Mouse (Mus musculus) liver, adult 2 months (tissue): ENCODE measurements at regions not wholly inside any gene's neighbourhood (a gene's known extent, or its start where the extent isn't known, plus 50 kb on each side); places are given as distances from the start of the nearest gene placed in this dataset.

Experiments
- DNase-seq: peaks from one replicate; pipeline ENCODE4 v3.0.0-alpha.2; 2011; ENCODE audit warnings: low read depth, low spot score; ENCODE audit errors: extremely low read depth
- H3K27ac ChIP-seq: fragments of 200-500 bp; replicated peaks from 2 replicates; pipeline ENCODE4 v1.5.1; 2012; ENCODE audit warnings: low read depth, mild to moderate bottlenecking, control low read depth, inconsistent platforms, low read length; ENCODE audit not compliant: insufficient read depth
- H3K27me3 ChIP-seq: fragments of 200-500 bp; 2 replicates; pipeline ENCODE4 v1.6.1; 2012; ENCODE audit warnings: mild to moderate bottlenecking, moderate library complexity, low read length, inconsistent platforms; ENCODE audit not compliant: control insufficient read depth, insufficient read depth
- H3K36me3 ChIP-seq: fragments of 200-500 bp; 2 replicates; pipeline ENCODE4 v1.6.1; 2012; ENCODE audit warnings: low read length, inconsistent platforms; ENCODE audit not compliant: control insufficient read depth, insufficient read depth
- H3K4me1 ChIP-seq: fragments of 200-500 bp; 2 replicates; pipeline ENCODE4 v1.6.1; 2011; ENCODE audit warnings: low read length; ENCODE audit not compliant: control insufficient read depth, insufficient read depth
- H3K4me3 ChIP-seq: fragments of 200-500 bp; 2 replicates; pipeline ENCODE4 v1.5.1; 2011; ENCODE audit warnings: low read depth, mild to moderate bottlenecking, control low read depth, low read length, moderate library complexity; ENCODE audit not compliant: insufficient read depth
- H3K79me2 ChIP-seq: fragments of 200-500 bp; 2 replicates; pipeline ENCODE4 v1.6.1; 2012; ENCODE audit warnings: inconsistent platforms, mild to moderate bottlenecking, low read length, moderate library complexity; ENCODE audit not compliant: control insufficient read depth, insufficient read depth
- H3K9ac ChIP-seq: fragments of 200-500 bp; 2 replicates; pipeline ENCODE4 v1.6.1; 2012; ENCODE audit warnings: low read depth, mild to moderate bottlenecking, control low read depth, inconsistent platforms, low read length
- CTCF ChIP-seq: fragments of 200-500 bp; IDR thresholded peaks from 2 replicates; pipeline ENCODE4 v1.5.1; 2011; ENCODE audit warnings: low read depth, low read length, control low read depth
- POLR2A ChIP-seq: fragments of 200-500 bp; IDR thresholded peaks from 2 replicates; pipeline ENCODE4 v1.6.1; 2011; ENCODE audit warnings: low read length, control low read depth; ENCODE audit not compliant: insufficient read depth; ENCODE audit errors: extremely low read depth
- WGBS: fragments of 180-500 bp; shearing (Covaris S2); methylation state at CpG from one replicate; pipeline ENCODE4 v1.1.7; 2018; 5-methylcytosine and 5-hydroxymethylcytosine counted together

GRCm38 (mm10) chr10:119076100-119076566 is 163.7 kb downstream of the Cand1 start:
- H3K9ac ChIP-seq, result no peak overlapping the region
- TF ChIP-seq POLR2A (no peak), CTCF (no peak)
- H3K4me3 ChIP-seq, result no peak overlapping the region
- DNase-seq, result peak; percentile 58
- no peaks in the 10 kb centered on the region for H3K79me2 ChIP-seq
- 11% methylated on average over 12 of the region's 12 CpGs for WGBS
- H3K27ac ChIP-seq, result no peak overlapping the region
- H3K27me3 ChIP-seq, result no peaks in the 10 kb centered on the region
- peaks cover 6% of the 10 kb centered on the region; the same call in 1 of the 2 replicates for H3K4me1 ChIP-seq
- no peaks in the 10 kb centered on the region for H3K36me3 ChIP-seq

GRCm38 (mm10) chr10:119074887-119075286 is 165.0 kb downstream of the Cand1 start:
- H3K4me1 ChIP-seq, result peaks cover 5% of the 10 kb centered on the region; the same call in 1 of the 2 replicates
- DNase-seq, result no peak
- TF ChIP-seq POLR2A, result no peak
- TF ChIP-seq CTCF, result no peak
- H3K36me3 ChIP-seq, result no peaks in the 10 kb centered on the region
- 84% methylated on average over 15 of the region's 15 CpGs for WGBS
- no peak overlapping the region for H3K9ac ChIP-seq
- H3K4me3 ChIP-seq, result no peak overlapping the region
- H3K27me3 ChIP-seq, result no peaks in the 10 kb centered on the region
- no peaks in the 10 kb centered on the region for H3K79me2 ChIP-seq
- no peak overlapping the region for H3K27ac ChIP-seq

- H3K36me3 ChIP-seq, result no peaks in the 10 kb centered on the region
- no peaks in the 10 kb centered on the region for H3K79me2 ChIP-seq
- no peak overlapping the region for H3K27ac ChIP-seq
- no peak for DNase-seq
- 95% methylated on average over 3 of the region's 3 CpGs for WGBS
- TF ChIP-seq POLR2A, result no peak
- no peak for TF ChIP-seq CTCF
- H3K9ac ChIP-seq, result no peak overlapping the region
- H3K4me3 ChIP-seq, result no peak overlapping the region
- H3K4me1 ChIP-seq, result peaks cover 3% of the 10 kb centered on the region; the same call in 1 of the 2 replicates
- H3K27me3 ChIP-seq, result no peaks in the 10 kb centered on the region
Observed at GRCm38 (mm10) chr10:119073991-119074390, 165.9 kb downstream of the Cand1 start.

- Histone ChIP-seq H3K36me3 (no peaks in the 10 kb centered on the region), H3K27me3 (no peaks in the 10 kb centered on the region), H3K27ac (no peak overlapping the region), H3K4me1 (peaks cover 3% of the 10 kb centered on the region; the same call in 1 of the 2 replicates), H3K79me2 (no peaks in the 10 kb centered on the region), H3K9ac (no peak overlapping the region), H3K4me3 (no peak overlapping the region)
- TF ChIP-seq CTCF, result no peak
- TF ChIP-seq POLR2A, result no peak
- no peak for DNase-seq
- 78% methylated on average over 11 of the region's 11 CpGs for WGBS
Observed at GRCm38 (mm10) chr10:119069410-119069809, 170.4 kb downstream of the Cand1 start.

- H3K27me3 ChIP-seq, result no peaks in the 10 kb centered on the region
- no peak overlapping the region for H3K4me3 ChIP-seq
- H3K79me2 ChIP-seq, result no peaks in the 10 kb centered on the region
- no peak for DNase-seq
- H3K9ac ChIP-seq, result no peak overlapping the region
- no peaks in the 10 kb centered on the region for H3K36me3 ChIP-seq
- 91% methylated on average over 6 of the region's 6 CpGs for WGBS
- TF ChIP-seq POLR2A (no peak), CTCF (no peak)
- no peak overlapping the region for H3K27ac ChIP-seq
- peaks cover 3% of the 10 kb centered on the region; the same call in 1 of the 2 replicates for H3K4me1 ChIP-seq
Observed at GRCm38 (mm10) chr10:119067838-119068237, 172.0 kb downstream of the Cand1 start.

GRCm38 (mm10) chr10:119067366-119067765 is 172.5 kb downstream of the Cand1 start:
- Histone ChIP-seq H3K27me3 (no peaks in the 10 kb centered on the region), H3K27ac (no peak overlapping the region), H3K4me3 (no peak overlapping the region), H3K4me1 (peaks cover 3% of the 10 kb centered on the region; the same call in 1 of the 2 replicates), H3K79me2 (no peaks in the 10 kb centered on the region), H3K36me3 (no peaks in the 10 kb centered on the region), H3K9ac (no peak overlapping the region)
- no peak for DNase-seq
- TF ChIP-seq CTCF, result no peak
- TF ChIP-seq POLR2A, result no peak
- 95% methylated on average over 8 of the region's 8 CpGs for WGBS
